Mouse (Mus musculus): ENCODE results near the gene Slc16a10. TPM values are rescaled to one million over a fixed set of nuclear protein-coding genes. Genes with fewer than 3 reads are reported as not detected.

Slc16a10 gene
- polyA plus RNA-seq, 1 experiment from 2014 or later = 6.8 TPM

DNA sequence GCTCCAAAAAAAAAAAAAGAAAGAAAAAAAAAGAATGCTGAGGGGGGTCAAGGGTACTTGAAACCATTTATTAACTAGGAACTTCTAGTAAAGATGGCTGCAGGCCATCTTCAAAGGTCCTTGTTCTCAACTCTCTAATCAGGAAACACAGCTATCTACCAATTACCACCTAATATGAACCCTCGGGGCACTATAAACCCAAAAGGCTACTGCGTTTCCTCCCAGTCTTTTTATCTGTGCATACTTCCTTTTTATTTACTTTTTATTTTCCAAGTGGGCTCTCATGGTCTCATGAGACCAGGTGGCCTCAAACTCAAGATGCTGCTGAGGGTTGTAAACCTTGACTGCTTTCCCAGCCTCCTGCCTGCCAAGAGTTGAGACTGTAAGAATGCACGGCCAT lies 4.4 kb upstream of the Slc16a10 start:
- Histone ChIP-seq H3K4me2 (no peak overlapping the region), H3K9me3 (no peaks in the 10 kb centered on the region), H3K27ac (no peak overlapping the region), H3K4me1 (peaks cover 5% of the 10 kb centered on the region), H3K27me3 (peaks cover 22% of the 10 kb centered on the region), H3K36me3 (no peaks in the 10 kb centered on the region), H3K4me3 (no peak overlapping the region), H3K9ac (no peak overlapping the region)
- ATAC-seq (ENCODE audit: borderline replicate concordance, extremely low read depth, low FRiP score, low TSS enrichment) = 0 out of 2 replicates have a peak, but pooled peaks have one; percentile 12
- WGBS = 36% methylated on average over 3 of the region's 3 CpGs

- Histone ChIP-seq H3K4me2 (no peak overlapping the region), H3K4me3 (no peak overlapping the region), H3K27me3 (peaks cover 33% of the 10 kb centered on the region), H3K9me3 (no peaks in the 10 kb centered on the region), H3K27ac (no peak overlapping the region), H3K36me3 (no peaks in the 10 kb centered on the region), H3K9ac (no peak overlapping the region), H3K4me1 (peaks cover 6% of the 10 kb centered on the region)
- ATAC-seq (ENCODE audit: borderline replicate concordance, extremely low read depth, low FRiP score, low TSS enrichment) = no peak
- WGBS = 88% methylated on average over 1 of the region's 1 CpGs
These were observed 2.8 kb upstream of the Slc16a10 start for GRCm38 (mm10) chr10:40144815-40145214.

GRCm38 (mm10) chr10:40141016-40141851 lies 824 bp downstream of the Slc16a10 start:
- H3K36me3 ChIP-seq = no peaks in the 10 kb centered on the region
- peak overlapping the region; percentile 60 for H3K4me3 ChIP-seq
- H3K27me3 ChIP-seq = peaks cover 29% of the 10 kb centered on the region
- peak overlapping the region; percentile 98 for H3K4me2 ChIP-seq
- H3K4me1 ChIP-seq = peaks cover 6% of the 10 kb centered on the region
- H3K9ac ChIP-seq = peak overlapping the region; percentile 56
- 18% methylated on average over 27 of the region's 27 CpGs for WGBS
- no peaks in the 10 kb centered on the region for H3K9me3 ChIP-seq
- H3K27ac ChIP-seq = no peak overlapping the region
- no peak; the same call in none of the 2 replicates for ATAC-seq (ENCODE audit: borderline replicate concordance, extremely low read depth, low FRiP score, low TSS enrichment)

DNA sequence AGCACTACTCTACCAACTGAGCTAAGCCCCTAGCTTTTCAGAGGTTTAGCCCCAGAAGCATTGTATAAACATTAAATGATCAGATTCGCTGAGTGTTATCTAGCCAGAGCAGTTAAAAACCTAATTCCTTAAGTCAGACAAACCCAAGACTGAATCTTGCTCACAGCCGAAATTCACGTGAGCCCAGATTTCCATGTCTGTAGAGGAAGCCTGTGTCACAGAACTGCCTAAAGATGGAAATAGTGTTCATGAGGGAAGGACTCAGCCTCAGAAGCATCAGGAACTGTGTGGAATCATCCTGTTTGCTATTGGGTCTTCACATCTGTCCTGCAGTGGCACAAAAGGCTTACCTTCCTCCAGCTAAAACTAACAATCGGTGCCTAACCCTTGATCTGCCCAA lies 2.4 kb downstream of the Slc16a10 start:
- no peak for ATAC-seq (ENCODE audit: borderline replicate concordance, extremely low read depth, low FRiP score, low TSS enrichment)
- Histone ChIP-seq H3K4me1 (peaks cover 6% of the 10 kb centered on the region), H3K27me3 (peaks cover 29% of the 10 kb centered on the region), H3K4me2 (no peak overlapping the region), H3K4me3 (no peak overlapping the region), H3K9me3 (no peaks in the 10 kb centered on the region), H3K9ac (no peak overlapping the region), H3K36me3 (no peaks in the 10 kb centered on the region), H3K27ac (no peak overlapping the region)
- 79% methylated on average over 4 of the region's 4 CpGs for WGBS

DNA sequence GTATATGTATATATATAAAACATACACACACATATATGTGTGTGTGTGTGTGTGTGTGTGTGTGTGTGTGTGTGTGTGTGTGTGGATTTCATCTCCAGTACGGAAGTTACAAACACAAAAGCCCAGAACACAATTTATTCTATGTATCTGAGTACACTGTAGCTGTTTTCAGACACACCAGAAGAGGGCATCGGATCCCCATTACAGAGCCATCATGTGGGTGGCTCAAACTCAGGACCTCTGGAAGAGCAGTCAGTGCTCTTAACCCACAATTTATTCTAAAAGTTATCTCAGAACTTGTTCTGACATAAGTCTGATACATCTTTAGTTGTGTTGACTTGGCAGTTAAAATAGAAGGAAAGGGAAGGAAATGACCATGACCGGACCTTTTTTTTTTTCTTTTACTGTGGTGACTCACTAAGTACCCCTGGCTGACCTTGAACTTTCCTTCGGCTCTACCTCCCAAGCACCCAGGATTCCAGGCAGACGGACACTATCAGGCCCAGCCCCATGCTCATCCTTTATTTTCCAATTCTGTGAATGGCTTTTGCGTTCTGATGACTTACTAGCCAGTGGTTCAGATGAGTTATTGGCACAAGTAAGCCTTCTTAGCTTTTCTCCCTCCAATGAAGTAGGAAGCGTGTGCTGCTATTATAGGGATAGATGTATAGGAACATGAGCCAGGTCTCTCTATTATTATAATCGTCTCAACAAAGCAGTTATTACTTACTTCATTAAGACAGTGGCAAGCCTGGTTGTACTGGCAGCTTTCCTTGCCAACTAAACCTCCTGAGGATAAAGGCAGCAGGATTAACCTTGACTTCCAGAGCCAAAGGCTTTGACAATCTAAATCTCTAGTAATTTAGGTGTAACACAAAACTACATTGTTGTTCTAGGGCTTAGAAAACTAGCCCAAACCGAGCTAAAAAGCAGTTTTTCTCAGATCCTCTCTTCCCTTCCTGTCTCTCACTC lies 6.0 kb downstream of the Slc16a10 start:
- H3K27me3 ChIP-seq = peaks cover 16% of the 10 kb centered on the region; the same call in 1 of the 2 replicates
- no peaks in the 10 kb centered on the region; the same call in 1 of the 2 replicates for H3K4me1 ChIP-seq
- H3K9me3 ChIP-seq = no peaks in the 10 kb centered on the region
- no peaks in the 10 kb centered on the region for H3K36me3 ChIP-seq
- H3K9ac ChIP-seq = no peak overlapping the region
- H3K4me3 ChIP-seq = no peak overlapping the region
- H3K4me2 ChIP-seq = no peak overlapping the region
- 78% methylated on average over 9 of the region's 9 CpGs for WGBS
- no peak overlapping the region for H3K27ac ChIP-seq
- no peak for ATAC-seq (ENCODE audit: borderline replicate concordance, extremely low read depth, low FRiP score, low TSS enrichment)

DNA sequence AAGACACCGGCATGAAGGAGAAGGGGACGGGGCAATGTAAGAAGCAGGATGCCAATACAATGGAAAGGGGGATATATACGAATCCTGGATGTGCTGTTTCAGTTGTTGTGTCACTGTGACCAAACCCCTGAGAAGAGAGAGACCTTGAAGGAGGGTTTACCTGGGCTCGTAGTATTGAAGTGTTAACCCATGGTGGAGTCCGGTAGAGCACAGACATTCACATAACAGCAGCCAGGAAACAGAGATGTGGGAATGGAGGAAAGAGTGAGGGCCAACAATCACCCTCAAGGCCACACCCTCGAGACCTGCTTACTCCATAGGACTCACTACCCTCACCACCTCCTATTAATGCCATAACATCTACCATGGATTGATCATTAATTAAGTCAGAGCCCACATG lies 7.2 kb downstream of the Slc16a10 start:
- Histone ChIP-seq H3K27me3 (0 out of 2 replicates have a peak, but pooled peaks cover 6% of the 10 kb centered on the region), H3K36me3 (no peaks in the 10 kb centered on the region), H3K9ac (no peak overlapping the region), H3K9me3 (no peaks in the 10 kb centered on the region), H3K4me2 (no peak overlapping the region), H3K27ac (no peak overlapping the region), H3K4me1 (no peaks in the 10 kb centered on the region), H3K4me3 (no peak overlapping the region)
- no peak for ATAC-seq (ENCODE audit: borderline replicate concordance, extremely low read depth, low FRiP score, low TSS enrichment)
- WGBS = 83% methylated on average over 6 of the region's 6 CpGs

- H3K4me2 ChIP-seq = no peak overlapping the region
- H3K36me3 ChIP-seq = no peaks in the 10 kb centered on the region
- no peak overlapping the region for H3K27ac ChIP-seq
- H3K4me3 ChIP-seq = no peak overlapping the region
- WGBS = 77% methylated on average over 1 of the region's 1 CpGs
- H3K9me3 ChIP-seq = no peaks in the 10 kb centered on the region
- H3K27me3 ChIP-seq = no peaks in the 10 kb centered on the region
- no peak overlapping the region for H3K9ac ChIP-seq
- no peak for ATAC-seq (ENCODE audit: borderline replicate concordance, extremely low read depth, low FRiP score, low TSS enrichment)
- H3K4me1 ChIP-seq = no peaks in the 10 kb centered on the region
These were observed 8.4 kb downstream of the Slc16a10 start for GRCm38 (mm10) chr10:40133636-40134035.

DNA sequence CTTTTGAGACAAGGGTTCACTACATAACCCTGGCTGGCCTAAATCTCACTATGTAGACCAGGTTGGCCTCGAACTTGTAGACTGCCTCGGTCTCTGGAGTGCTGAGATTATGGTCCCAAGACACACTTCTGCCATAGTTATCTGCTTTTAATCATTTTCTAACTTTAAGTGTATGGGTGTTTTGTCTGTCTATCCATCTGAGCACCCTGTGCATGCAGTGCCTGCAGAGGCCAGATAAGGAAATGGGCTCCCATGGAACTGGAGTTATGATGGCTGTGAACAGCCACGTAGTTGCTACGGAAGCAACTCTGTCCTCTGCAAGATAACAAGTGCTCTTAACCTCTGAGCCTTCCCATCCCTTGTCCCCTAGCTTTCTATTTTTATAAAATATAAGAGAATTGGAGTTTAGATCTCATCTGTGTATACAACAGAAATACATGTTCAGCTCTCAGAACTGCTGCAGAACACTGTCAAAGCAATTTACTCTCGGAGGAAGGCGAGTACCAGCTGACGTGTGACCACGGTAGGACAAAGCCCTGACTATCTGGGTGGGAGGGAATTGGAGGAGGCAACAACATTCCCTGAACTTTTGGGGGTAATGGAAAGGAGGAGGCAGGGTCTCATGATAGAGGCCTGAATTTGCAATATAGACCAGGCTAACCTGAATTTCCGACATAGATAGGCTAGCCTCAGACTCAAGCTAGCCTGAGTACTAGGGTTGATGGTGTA lies 10.2 kb downstream of the Slc16a10 start:
- 80% methylated on average over 9 of the region's 9 CpGs for WGBS
- H3K4me1 ChIP-seq = no peaks in the 10 kb centered on the region
- H3K4me3 ChIP-seq = no peak overlapping the region
- no peak overlapping the region for H3K9ac ChIP-seq
- peak; percentile 39; the same call in 1 of the 2 replicates for ATAC-seq (ENCODE audit: borderline replicate concordance, extremely low read depth, low FRiP score, low TSS enrichment)
- no peak overlapping the region for H3K4me2 ChIP-seq
- no peaks in the 10 kb centered on the region for H3K27me3 ChIP-seq
- no peaks in the 10 kb centered on the region for H3K9me3 ChIP-seq
- H3K27ac ChIP-seq = no peak overlapping the region
- H3K36me3 ChIP-seq = no peaks in the 10 kb centered on the region

GRCm38 (mm10) chr10:40130126-40130525 lies 11.9 kb downstream of the Slc16a10 start:
- no peaks in the 10 kb centered on the region for H3K4me1 ChIP-seq
- no peaks in the 10 kb centered on the region for H3K36me3 ChIP-seq
- H3K9me3 ChIP-seq = no peaks in the 10 kb centered on the region
- no peak for ATAC-seq (ENCODE audit: borderline replicate concordance, extremely low read depth, low FRiP score, low TSS enrichment)
- no peak overlapping the region for H3K9ac ChIP-seq
- no peaks in the 10 kb centered on the region for H3K27me3 ChIP-seq
- 81% methylated on average over 1 of the region's 1 CpGs for WGBS
- H3K4me3 ChIP-seq = no peak overlapping the region
- H3K4me2 ChIP-seq = no peak overlapping the region
- H3K27ac ChIP-seq = no peak overlapping the region

GRCm38 (mm10) chr10:40129134-40129533 lies 12.9 kb downstream of the Slc16a10 start:
- ATAC-seq (ENCODE audit: borderline replicate concordance, extremely low read depth, low FRiP score, low TSS enrichment) = no peak
- H3K4me3 ChIP-seq = no peak overlapping the region
- no peaks in the 10 kb centered on the region for H3K36me3 ChIP-seq
- no peaks in the 10 kb centered on the region for H3K4me1 ChIP-seq
- no peaks in the 10 kb centered on the region for H3K27me3 ChIP-seq
- H3K9ac ChIP-seq = no peak overlapping the region
- no peak overlapping the region for H3K4me2 ChIP-seq
- H3K27ac ChIP-seq = no peak overlapping the region
- no peaks in the 10 kb centered on the region for H3K9me3 ChIP-seq

DNA sequence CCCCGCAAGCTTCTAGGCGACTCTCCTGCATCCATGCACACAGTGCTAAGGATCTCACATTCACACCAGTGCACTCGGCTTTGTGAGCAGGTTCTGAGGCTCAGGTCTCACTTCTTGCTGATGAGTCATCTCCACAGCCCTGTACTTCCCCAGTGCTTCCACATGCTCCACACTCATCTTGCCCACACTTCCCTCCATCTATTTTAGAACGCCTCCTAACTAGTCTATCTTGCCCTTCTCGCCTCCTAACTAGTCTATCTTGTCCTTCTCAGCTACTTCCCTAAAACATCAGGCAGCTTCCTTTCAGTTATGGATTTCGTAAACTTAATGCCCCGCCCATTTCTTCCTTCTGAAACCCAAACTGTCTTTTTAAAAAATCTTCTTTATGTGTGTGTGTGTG lies 13.6 kb downstream of the Slc16a10 start:
- Histone ChIP-seq H3K27ac (no peak overlapping the region), H3K4me1 (no peaks in the 10 kb centered on the region), H3K27me3 (no peaks in the 10 kb centered on the region), H3K9ac (no peak overlapping the region), H3K4me3 (no peak overlapping the region), H3K4me2 (no peak overlapping the region), H3K36me3 (no peaks in the 10 kb centered on the region), H3K9me3 (no peaks in the 10 kb centered on the region)
- WGBS = 73% methylated on average over 7 of the region's 7 CpGs
- no peak for ATAC-seq (ENCODE audit: borderline replicate concordance, extremely low read depth, low FRiP score, low TSS enrichment)
